Comparison of ENCODE assay signal across 16 mouse cellular contexts in genomic region chr2:83828895-83829539, GRCm38 (mm10). TPM values are rescaled to one million over a fixed set of nuclear protein-coding genes. Genes with fewer than 3 reads are reported as not detected.
DNase-seq lines count a peak whose midpoint lies in the region; ATAC-seq and TF ChIP-seq lines count a peak whose summit lies in the region.
"Had no signal": no experiment of that assay in that cellular context is flagged by ENCODE, and none has a peak within 500 bp of the region (broad histone marks: within the 10 kb centered on the region; RNA-seq: fewer than 3 reads in every experiment).

No protein-coding gene starts in this region.

- no peaks in the 10 kb centered on the region for H3K27me3 ChIP-seq in forebrain, embryonic 15.5 days
- no peaks in the 10 kb centered on the region for H3K27me3 ChIP-seq in hindbrain, postnatal 0 days (ENCODE audit: insufficient read depth, low read length)
- H3K27me3 ChIP-seq in neural tube, embryonic 12.5 days (replicated peaks) = no peaks in the 10 kb centered on the region

- no peaks in the 10 kb centered on the region for H3K36me3 ChIP-seq in forebrain, embryonic 15.5 days
- no peaks in the 10 kb centered on the region; the same call in 1 of the 2 replicates for H3K36me3 ChIP-seq in hindbrain, postnatal 0 days (ENCODE audit: insufficient read depth, low read length)
- no peaks in the 10 kb centered on the region for H3K36me3 ChIP-seq in neural tube, embryonic 12.5 days
- H3K36me3 ChIP-seq: G1E had no signal

- no peak overlapping the region for H3K9ac ChIP-seq in forebrain, embryonic 15.5 days (replicated peaks)
- no peak overlapping the region for H3K9ac ChIP-seq in hindbrain, postnatal 0 days (replicated peaks; ENCODE audit: low read length)
- H3K9ac ChIP-seq in neural tube, embryonic 12.5 days = no peak overlapping the region
- H3K9ac ChIP-seq: liver, postnatal 0 days had no signal

- no peaks in the 10 kb centered on the region for H3K9me3 ChIP-seq in forebrain, embryonic 15.5 days
- no peaks in the 10 kb centered on the region for H3K9me3 ChIP-seq in hindbrain, postnatal 0 days (ENCODE audit: low read length)
- no peaks in the 10 kb centered on the region for H3K9me3 ChIP-seq in neural tube, embryonic 12.5 days
- H3K9me3 ChIP-seq: G1E had no signal

- peaks cover 19% of the 10 kb centered on the region for H3K4me1 ChIP-seq in forebrain, embryonic 15.5 days
- H3K4me1 ChIP-seq in hindbrain, postnatal 0 days (ENCODE audit: insufficient read depth, low read length) = 0 out of 2 replicates have a peak, but pooled peaks cover 3% of the 10 kb centered on the region
- peaks cover 24% of the 10 kb centered on the region for H3K4me1 ChIP-seq in neural tube, embryonic 12.5 days

- H3K4me2 ChIP-seq in forebrain, embryonic 15.5 days (replicated peaks) = 0 out of 2 replicates have a peak overlapping the region, but pooled peaks have one; percentile 2
- H3K4me2 ChIP-seq in hindbrain, postnatal 0 days (ENCODE audit: low read depth, low read length) = no peak overlapping the region
- peak overlapping the region; percentile 34 for H3K4me2 ChIP-seq in neural tube, embryonic 12.5 days (replicated peaks)

- H3K4me3 ChIP-seq in forebrain, embryonic 15.5 days = no peak overlapping the region
- no peak overlapping the region for H3K4me3 ChIP-seq in hindbrain, postnatal 0 days (ENCODE audit: low read length)
- H3K4me3 ChIP-seq in neural tube, embryonic 12.5 days = no peak overlapping the region
- H3K4me3 ChIP-seq: heart, adult 2 months had no signal

- TF ChIP-seq POLR2A in brain, embryonic 14.5 days (IDR thresholded peaks at IDR 0.05; ENCODE audit: borderline replicate concordance, extremely low read depth, insufficient read depth, insufficient read length, poor library complexity, severe bottlenecking) = no peak

- ATAC-seq in forebrain, embryonic 15.5 days (replicated peaks) = peak; percentile 60
- no peak for ATAC-seq in hindbrain, postnatal 0 days
- ATAC-seq in neural tube, embryonic 12.5 days (ENCODE audit: low FRiP score, low read depth) = peak; percentile 59
- ATAC-seq: liver, postnatal 0 days had no signal

- DNase-seq in brain, embryonic 14.5 days (ENCODE audit: low read depth) = peak; percentile 91
- no peak for DNase-seq in hindbrain, postnatal 0 days (ENCODE audit: low spot score)
- no peak for DNase-seq in lung, postnatal 10 days
- DNase-seq in gastrocnemius, adult 8-10 months (ENCODE audit: low spot score in 2 of 2) = no peak
- no peak for DNase-seq in left cerebral cortex, adult 11 months (ENCODE audit: low spot score)
- DNase-seq: cerebellum, adult 11-12 months; heart, adult 2 months; kidney, adult 18-20 months; kidney, postnatal 4 days; liver, postnatal 0 days; right cerebral cortex, postnatal 14 days; thymus, adult 18-20 months had no signal

- WGBS in forebrain, embryonic 15.5 days = 6% methylated on average over 3 of the region's 3 CpGs
- 25% methylated on average over 3 of the region's 3 CpGs for WGBS in hindbrain, postnatal 0 days
- 16% methylated on average over 3 of the region's 3 CpGs for WGBS in neural tube, embryonic 12.5 days

- TF ChIP-seq CTCF in brain, embryonic 14.5 days (IDR thresholded peaks at IDR 0.05; ENCODE audit: borderline replicate concordance, extremely low read depth, insufficient read depth, insufficient read length) = no peak
- TF ChIP-seq CTCF in hindbrain, postnatal 0 days (IDR thresholded peaks at IDR 0.05; ENCODE audit: low read depth) = no peak

- H3K27ac ChIP-seq in forebrain, embryonic 15.5 days (replicated peaks) = peak overlapping the region; percentile 57
- 0 out of 2 replicates have a peak overlapping the region, but pooled peaks have one; percentile 7 for H3K27ac ChIP-seq in hindbrain, postnatal 0 days
- H3K27ac ChIP-seq in neural tube, embryonic 12.5 days = no peak overlapping the region
- H3K27ac ChIP-seq: heart, adult 2 months had no signal

RNA-seq across cellular contexts. Expression of gene Fam171b, which starts 16.6 kb away (rescaled TPM):
- polyA plus RNA-seq in brain, embryonic 14.5 days (2012; rRNA removed) = 37.4 and 49.8 TPM in 2 replicates
- 63.5 and 67.5 TPM in 2 replicates for polyA plus RNA-seq in forebrain, embryonic 15.5 days (2015; fragmentation: Nextera tagmentation; extraction: Ambion mirVana)
- 70.3 and 75.5 TPM in 2 replicates for total RNA-seq in hindbrain, postnatal 0 days (2014; rRNA removed)
- 69.0 and 72.1 TPM in 2 replicates for polyA plus RNA-seq in hindbrain, postnatal 0 days (2015; fragmentation: Nextera tagmentation; extraction: Ambion mirVana)
- 72.6 and 84.1 TPM in 2 replicates for polyA plus RNA-seq in neural tube, embryonic 12.5 days (2016; fragmentation: Nextera tagmentation; extraction: Ambion mirVana)
- total RNA-seq in gastrocnemius, adult 8-10 months (2022) = 1 to 10 TPM in 2 of 4 experiments, under 1 TPM in 2; 0.56 to 1.5 (median 0.97) TPM
- total RNA-seq: neutrophil, adult 5-6 weeks had no signal
- polyA plus RNA-seq: G1E had no signal
